Mouse (Mus musculus) liver, embryonic 14.5 days (tissue): ENCODE data around the gene Ccdc107.

ENCODE experiments used
- CTCF ChIP-seq: IDR thresholded peaks from 2 replicates; pipeline ENCODE4 v1.5.1; 2016; ENCODE audit warnings: antibody characterized with exemption, low read depth, control low read depth
- EP300 ChIP-seq: IDR thresholded peaks from 2 replicates; pipeline ENCODE4 v1.6.1; 2016; ENCODE audit warnings: antibody characterized with exemption, low read depth

GRCm38 (mm10) chr4:43504269-43504668 is 11.6 kb downstream of the Ccdc107 start:
- TF ChIP-seq CTCF (no peak), EP300 (no peak)
